Mouse (Mus musculus) layer of hippocampus, adult 18-20 months (tissue): ENCODE measurements around the gene Otof. TPM values are rescaled to one million over a fixed set of nuclear protein-coding genes. Genes with fewer than 3 reads are reported as not detected.

Experiments used
- DNase-seq, 2 experiments: peaks; one replicate each; pipeline ENCODE4 v3.0.0; 2022; ENCODE audit warnings: low spot score in 2 of 2
- total RNA-seq, 2 experiments: library from RNA; stranded (reverse); gene quantifications; 2 replicates each; pipeline ENCODE4 v1.2.3; 2021

Gene Otof
- total RNA-seq, 2 experiments from 2014 or later, result 2.9 to 4.4 TPM

DNA sequence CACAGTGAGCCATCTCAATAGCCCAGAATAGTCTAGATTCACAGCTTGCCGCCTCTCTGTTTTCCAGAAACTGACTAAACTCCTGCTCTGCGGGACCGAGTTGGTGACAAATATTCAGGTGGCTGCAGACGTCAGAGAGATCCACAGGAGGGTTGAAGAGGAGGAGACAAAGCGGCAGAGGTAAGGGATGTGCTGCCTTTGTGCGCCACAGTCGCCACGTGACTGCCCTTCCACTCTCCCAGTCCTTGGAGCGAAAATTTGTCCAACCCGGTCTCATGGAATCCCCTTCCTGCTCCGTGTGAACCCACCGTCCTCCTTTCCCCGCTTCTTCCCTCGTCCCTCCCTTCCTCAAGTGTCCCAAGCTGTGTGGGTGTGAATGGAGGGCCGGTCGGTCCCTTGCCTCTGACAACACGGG, 119.1 kb downstream of the Otof start:
- DNase-seq, result peak in 1 of 2 experiments; percentile 13

DNA sequence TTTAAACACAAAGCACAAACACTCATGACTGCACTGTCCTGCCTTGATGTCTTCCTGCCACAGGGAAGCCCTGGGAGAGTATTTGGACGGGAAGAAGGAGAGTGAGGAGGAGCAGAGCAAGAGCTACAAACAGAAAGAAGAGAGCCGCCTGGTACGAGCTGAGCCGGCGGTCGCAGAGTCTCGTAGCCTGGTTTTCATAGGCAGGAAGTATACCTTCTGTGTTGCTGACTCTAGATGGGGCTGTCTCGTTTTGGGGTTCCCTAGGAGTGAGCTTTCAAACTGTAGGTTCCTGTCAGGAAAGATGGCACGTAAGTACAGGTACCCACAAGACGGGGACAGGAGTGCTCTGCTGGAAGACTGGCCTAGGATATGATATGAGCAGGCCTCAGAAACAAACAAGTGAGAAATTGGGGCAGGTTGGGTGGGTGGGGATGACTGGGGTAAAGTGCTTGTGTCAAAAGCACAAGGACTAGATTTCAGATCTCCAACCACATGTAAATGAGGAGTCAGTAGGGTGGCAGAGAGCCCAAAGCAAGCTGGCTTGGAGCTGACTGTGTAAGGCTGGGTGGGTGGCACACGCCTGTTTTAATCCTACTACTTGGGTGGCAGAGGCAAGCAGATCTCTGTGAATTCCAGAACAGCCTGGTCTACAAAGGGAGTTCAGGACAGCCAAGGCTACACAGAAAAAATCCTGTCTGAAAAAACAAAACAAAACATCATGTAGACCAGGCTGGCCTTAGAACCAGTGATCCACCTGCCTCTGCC, 119.9 kb downstream of the Otof start:
- peak in 1 of 2 experiments; percentile 19 for DNase-seq

DNA sequence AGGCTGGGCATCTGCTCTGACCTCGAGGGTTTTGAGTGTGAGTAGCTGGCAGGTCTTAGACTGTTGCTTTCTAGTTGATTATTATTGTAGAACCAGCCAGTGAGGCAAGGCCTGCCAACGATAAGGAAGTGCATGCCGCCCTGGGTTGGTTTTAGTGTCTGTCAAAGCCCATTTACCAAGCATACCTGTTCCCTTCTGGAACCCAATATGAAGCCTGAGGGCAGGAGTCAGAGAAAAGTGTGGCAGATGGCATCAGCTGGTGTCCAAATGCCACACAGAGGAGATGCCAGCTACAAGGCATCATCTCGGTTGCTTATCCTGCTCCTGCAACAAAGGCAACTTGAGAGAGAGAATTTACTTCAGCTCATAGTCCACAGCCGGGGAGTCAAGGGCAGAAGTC, 120.9 kb downstream of the Otof start:
- DNase-seq, result no peak

Other genes starting within 250 kb of the Otof start
- 10 to 100 TPM; 33.5 to 41.2 TPM for gene Selenoi, start 229.4 kb downstream of the Otof start, total RNA-seq
- 1 to 10 TPM; 8.6 to 8.8 TPM for gene Drc1, start 180.5 kb downstream of the Otof start, total RNA-seq
- not detected for gene 1700001C02Rik, start 4.1 kb upstream of the Otof start, total RNA-seq
- gene Cib4, start 83.9 kb upstream of the Otof start, total RNA-seq, result not detected
- 10 to 100 TPM; 11.2 to 12.9 TPM for gene Kcnk3, start 126.2 kb upstream of the Otof start, total RNA-seq
- 10 to 100 TPM; 36.2 to 40.6 TPM for gene Slc35f6, start 186.0 kb upstream of the Otof start, total RNA-seq
- 1 to 10 TPM; 3.5 to 4.6 TPM for gene Cenpa, start 204.8 kb upstream of the Otof start, total RNA-seq
- gene Dpysl5, start 249.6 kb upstream of the Otof start, total RNA-seq, result 10 to 100 TPM; 22.8 to 27.1 TPM